Mouse (Mus musculus) layer of hippocampus, adult 18-20 months (tissue): ENCODE measurements around the gene Adcy4. TPM values are rescaled to one million over a fixed set of nuclear protein-coding genes. Genes with fewer than 3 reads are reported as not detected.
A peak's percentile ranks its signal among the peaks of the same experiment; 100 is the strongest.

Experiments
- DNase-seq, 2 experiments: peaks; one replicate each; pipeline ENCODE4 v3.0.0; 2022; ENCODE audit warnings: low spot score in 2 of 2
- total RNA-seq, 2 experiments: library from RNA; stranded (reverse); gene quantifications; 2 replicates each; pipeline ENCODE4 v1.2.3; 2021

Adcy4 gene
- total RNA-seq, 2 experiments from 2014 or later = 3.1 to 4.4 TPM

- DNase-seq = peak in 1 of 2 experiments; percentile 0
Observed at GRCm38 (mm10) chr14:55788256-55789050, 4.6 kb upstream of the Adcy4 start, which contains the start of gene Ripk3. TSS of gene Ripk3 (minus strand) at chr14:55788865.

- DNase-seq = peak in 1 of 2 experiments; percentile 0
Observed at GRCm38 (mm10) chr14:55787731-55788130, 3.8 kb upstream of the Adcy4 start.

- peak in 1 of 2 experiments; percentile 4 for DNase-seq
Observed at GRCm38 (mm10) chr14:55785195-55785594, 1.3 kb upstream of the Adcy4 start.

GRCm38 (mm10) chr14:55783171-55783957 lies 531 bp downstream of the Adcy4 start:
- peak in 1 of 2 experiments; percentile 1 for DNase-seq

GRCm38 (mm10) chr14:55782361-55782960 lies 1.4 kb downstream of the Adcy4 start:
- DNase-seq = peak in 1 of 2 experiments; percentile 0

- DNase-seq = peak; percentile 48 to 75
Observed at GRCm38 (mm10) chr14:55781310-55781709, 2.6 kb downstream of the Adcy4 start.

GRCm38 (mm10) chr14:55780736-55781135 lies 3.2 kb downstream of the Adcy4 start:
- DNase-seq = no peak

- no peak for DNase-seq
Observed at GRCm38 (mm10) chr14:55779656-55780055, 4.2 kb downstream of the Adcy4 start.

- no peak for DNase-seq
Observed at GRCm38 (mm10) chr14:55778686-55779085, 5.2 kb downstream of the Adcy4 start.

- DNase-seq = no peak
Observed at GRCm38 (mm10) chr14:55777806-55778205, 6.1 kb downstream of the Adcy4 start.

- DNase-seq = no peak
Observed at GRCm38 (mm10) chr14:55777176-55777575, 6.7 kb downstream of the Adcy4 start.

GRCm38 (mm10) chr14:55776711-55777110 lies 7.2 kb downstream of the Adcy4 start:
- no peak for DNase-seq

- DNase-seq = no peak
Observed at GRCm38 (mm10) chr14:55769087-55769703, 14.7 kb downstream of the Adcy4 start.

- no peak for DNase-seq
Observed at GRCm38 (mm10) chr14:55768555-55768954, 15.3 kb downstream of the Adcy4 start.

- peak in 1 of 2 experiments; percentile 35 for DNase-seq
Observed at GRCm38 (mm10) chr14:55767519-55768414, 16.1 kb downstream of the Adcy4 start.

- DNase-seq = no peak
Observed at GRCm38 (mm10) chr14:55765696-55766095, 18.2 kb downstream of the Adcy4 start, which contains the start of gene Ltb4r1. TSS of gene Ltb4r1 (plus strand) at chr14:55765962.

- no peak for DNase-seq
Observed at GRCm38 (mm10) chr14:55763166-55763565, 20.7 kb downstream of the Adcy4 start.

- DNase-seq = peak in 1 of 2 experiments; percentile 16
Observed at GRCm38 (mm10) chr14:55762001-55762821, 21.7 kb downstream of the Adcy4 start.

GRCm38 (mm10) chr14:55761163-55761562 lies 22.7 kb downstream of the Adcy4 start, which contains the start of gene Ltb4r2:
TSS of gene Ltb4r2 (plus strand) at chr14:55761428.
- no peak for DNase-seq
